ENCODE assay signal across 9 mouse cellular contexts in genomic region chr1:127238871-127239314, GRCm38 (mm10). TPM values are rescaled to one million over a fixed set of nuclear protein-coding genes. Genes with fewer than 3 reads are reported as not detected.
A peak's percentile ranks its signal among the peaks of the same experiment; 100 is the strongest.
DNase-seq lines count a peak whose midpoint lies in the region; ATAC-seq and TF ChIP-seq lines count a peak whose summit lies in the region.
"Had no signal": no experiment of that assay in that cellular context is flagged by ENCODE, and none has a peak within 500 bp of the region (broad histone marks: within the 10 kb centered on the region; RNA-seq: fewer than 3 reads in every experiment).

No protein-coding gene starts in this region.

- no peak overlapping the region for H3K9ac ChIP-seq in forebrain, embryonic 11.5 days (ENCODE audit: low read length)
- no peak overlapping the region for H3K9ac ChIP-seq in liver, embryonic 14.5 days (replicated peaks)

- H3K4me2 ChIP-seq in forebrain, embryonic 11.5 days (ENCODE audit: low read depth, low read length, severe bottlenecking): no peak overlapping the region
- no peak overlapping the region for H3K4me2 ChIP-seq in liver, embryonic 14.5 days (ENCODE audit: low read depth)

- H3K36me3 ChIP-seq in forebrain, embryonic 11.5 days (ENCODE audit: control insufficient read depth, insufficient read depth, low read length): no peaks in the 10 kb centered on the region
- no peaks in the 10 kb centered on the region for H3K36me3 ChIP-seq in forebrain, embryonic 10.5 days (replicated peaks)
- H3K36me3 ChIP-seq in testis, adult 2 months (ENCODE audit: control insufficient read depth, insufficient read depth, low read length): no peaks in the 10 kb centered on the region
- no peaks in the 10 kb centered on the region for H3K36me3 ChIP-seq in liver, embryonic 14.5 days (replicated peaks; ENCODE audit: control insufficient read depth, insufficient read depth, low read depth)

- peak; percentile 29; the same call in 1 of the 2 replicates for TF ChIP-seq CTCF in testis, adult 2 months (IDR thresholded peaks at IDR 0.05; ENCODE audit: control insufficient read depth, insufficient read depth, insufficient replicate concordance, low read depth, low read length)
- TF ChIP-seq CTCF in liver, embryonic 14.5 days (IDR thresholded peaks at IDR 0.05; ENCODE audit: low read depth): peak; percentile 57

- no peak overlapping the region for H3K4me3 ChIP-seq in forebrain, embryonic 11.5 days (ENCODE audit: low read depth, low read length)
- H3K4me3 ChIP-seq in forebrain, embryonic 10.5 days: no peak overlapping the region
- H3K4me3 ChIP-seq in testis, adult 2 months (ENCODE audit: control insufficient read depth, low read depth, low read length): no peak overlapping the region
- H3K4me3 ChIP-seq in liver, embryonic 14.5 days (ENCODE audit: insufficient read depth in 1 of 2, low read depth in 2 of 2, low read length in 2 of 2): no peak overlapping the region

- H3K27me3 ChIP-seq in forebrain, embryonic 11.5 days (ENCODE audit: control insufficient read depth, insufficient read depth, low read length): no peaks in the 10 kb centered on the region
- no peaks in the 10 kb centered on the region for H3K27me3 ChIP-seq in forebrain, embryonic 10.5 days (ENCODE audit: poor library complexity, severe bottlenecking)
- H3K27me3 ChIP-seq in testis, adult 2 months (ENCODE audit: control insufficient read depth, insufficient read depth, low read length): no peaks in the 10 kb centered on the region
- no peaks in the 10 kb centered on the region for H3K27me3 ChIP-seq in liver, embryonic 14.5 days (ENCODE audit: control insufficient read depth, insufficient read depth, low read length)

- H3K4me1 ChIP-seq in forebrain, embryonic 11.5 days (replicated peaks; ENCODE audit: control insufficient read depth, insufficient read depth, low read length): peaks cover 4% of the 10 kb centered on the region; the same call in 1 of the 2 replicates
- H3K4me1 ChIP-seq in forebrain, embryonic 10.5 days: peaks cover 36% of the 10 kb centered on the region
- no peaks in the 10 kb centered on the region for H3K4me1 ChIP-seq in testis, adult 2 months (ENCODE audit: control insufficient read depth, insufficient read depth, low read length)
- peaks cover 0 to 10% of the 10 kb centered on the region in 2 experiments; a peak in 2 of 4 replicates for H3K4me1 ChIP-seq in liver, embryonic 14.5 days (replicated peaks; ENCODE audit: control insufficient read depth in 2 of 2, insufficient read depth in 2 of 2, low read length in 1 of 2)

- no peak overlapping the region for H3K27ac ChIP-seq in forebrain, embryonic 11.5 days (ENCODE audit: low read depth, low read length)
- no peak overlapping the region for H3K27ac ChIP-seq in forebrain, embryonic 10.5 days
- no peak overlapping the region for H3K27ac ChIP-seq in testis, adult 2 months (ENCODE audit: control insufficient read depth, insufficient read depth, low read depth, low read length)
- no peak overlapping the region for H3K27ac ChIP-seq in liver, embryonic 14.5 days

- ATAC-seq in forebrain, embryonic 11.5 days (replicated peaks; ENCODE audit: low FRiP score): peak; percentile 69
- ATAC-seq in liver, embryonic 14.5 days (ENCODE audit: insufficient read depth): no peak

- no peak for TF ChIP-seq EP300 in liver, embryonic 14.5 days (IDR thresholded peaks at IDR 0.05; ENCODE audit: low read depth)

- 38% methylated on average over 6 of the region's 6 CpGs for WGBS in forebrain, embryonic 11.5 days
- WGBS in forebrain, embryonic 10.5 days: 45% methylated on average over 6 of the region's 6 CpGs
- 60% methylated on average over 6 of the region's 6 CpGs for WGBS in liver, embryonic 14.5 days (ENCODE audit: insufficient replicate concordance)

- DNase-seq in forebrain, embryonic 11.5 days (ENCODE audit: low spot score): no peak
- no peak for DNase-seq in forebrain, embryonic 10.5 days (ENCODE audit: extremely low spot score, low spot score)
- DNase-seq in testis, postnatal 10 days (ENCODE audit: low spot score): no peak
- DNase-seq in liver, embryonic 14.5 days (ENCODE audit: low read depth in 3 of 3, low spot score in 3 of 3): no peak
- peak; percentile 51 for DNase-seq in thymus, postnatal 4 days
- no peak for DNase-seq in cerebellum, adult 9-10 months
- DNase-seq in spleen, postnatal 4 days (ENCODE audit: low spot score in 2 of 2): no peak
- DNase-seq: gastrocnemius, postnatal 25 days had no signal

- H3K9me3 ChIP-seq in forebrain, embryonic 11.5 days (ENCODE audit: control insufficient read depth, low read length): no peaks in the 10 kb centered on the region
- H3K9me3 ChIP-seq in forebrain, embryonic 10.5 days: no peaks in the 10 kb centered on the region
- no peaks in the 10 kb centered on the region for H3K9me3 ChIP-seq in liver, embryonic 14.5 days (ENCODE audit: control insufficient read depth, low read length)

- TF ChIP-seq POLR2A in testis, adult 2 months (IDR thresholded peaks at IDR 0.05; ENCODE audit: control insufficient read depth, low read depth, low read length): no peak

RNA-seq across cellular contexts. Expression of gene Mgat5, which starts 34.1 kb away (rescaled TPM):
- polyA plus RNA-seq in forebrain, embryonic 11.5 days (2014; fragmentation: Nextera tagmentation; extraction: Ambion mirVana): 6.6 and 7.3 TPM in 2 replicates
- polyA plus RNA-seq in forebrain, embryonic 10.5 days (2016; fragmentation: Nextera tagmentation; extraction: Ambion mirVana): 5.1 and 5.5 TPM in 2 replicates
- polyA plus RNA-seq in testis, adult 2 months (2012; rRNA removed): 15.7 and 16.2 TPM in 2 replicates
- polyA plus RNA-seq in liver, embryonic 14.5 days (2012; rRNA removed): 0.56 and 0.67 TPM in 2 replicates
- polyA plus RNA-seq in liver, embryonic 14.5 days (2014; fragmentation: Nextera tagmentation; extraction: Ambion mirVana): 0.54 and 0.62 TPM in 2 replicates
